Mouse (Mus musculus): ENCODE measurements around the gene Gm2115. TPM values are rescaled to one million over a fixed set of nuclear protein-coding genes. Genes with fewer than 3 reads are reported as not detected.

The Gm2115 gene
- polyA plus RNA-seq (2012; ENCODE audit: low replicate concordance), result not detected in 2 replicates

GRCm38 (mm10) chr7:84528796-84529533 lies at the start of gene Gm2115:
TSS of gene Gm2115 (plus strand) at chr7:84528954.

DNA sequence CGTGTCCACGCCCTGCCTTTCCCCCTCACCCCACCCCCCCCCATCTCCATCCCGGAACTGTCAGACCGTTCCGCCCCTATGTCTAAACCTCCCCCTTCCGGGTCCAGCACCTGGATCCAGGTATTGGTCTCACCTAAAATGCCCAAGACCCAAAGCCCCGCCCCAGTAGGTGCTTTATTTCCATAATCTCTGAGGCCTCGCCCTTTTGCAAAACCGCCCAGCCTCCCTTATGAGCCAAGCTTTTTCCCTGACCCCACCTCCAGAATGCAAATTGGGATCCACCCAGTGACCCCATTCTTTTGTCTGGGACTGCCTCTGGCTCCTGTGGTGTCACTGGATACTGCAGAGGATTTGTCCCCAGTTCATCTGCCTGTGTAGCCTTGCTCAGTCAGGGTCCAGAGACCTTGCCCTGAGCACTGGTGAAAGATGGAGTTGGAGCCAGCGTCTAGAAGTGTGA lies 77.6 kb downstream of the Gm2115 start, which contains the start of gene Fah:
Fah (minus strand) TSS at position 430 of the 457 bp plus-strand sequence.

Other genes with a start within 250 kb of the Gm2115 start
- 0.29 and 0.33 TPM in 2 replicates for gene Arnt2, start 118.8 kb upstream of the Gm2115 start, polyA plus RNA-seq (2012; ENCODE audit: low replicate concordance)
- 2.7 and 4.0 TPM in 2 replicates for gene Fah, start 77.8 kb downstream of the Gm2115 start, polyA plus RNA-seq (2012; ENCODE audit: low replicate concordance)
- 28.8 and 32.8 TPM in 2 replicates for gene Zfand6, start 161.0 kb downstream of the Gm2115 start, polyA plus RNA-seq (2012; ENCODE audit: low replicate concordance)